Mouse (Mus musculus): ENCODE data around the gene Lancl2. TPM values are rescaled to one million over a fixed set of nuclear protein-coding genes. Genes with fewer than 3 reads are reported as not detected.

The Lancl2 gene
- polyA plus RNA-seq, 1 experiment: 8.4 TPM

DNA sequence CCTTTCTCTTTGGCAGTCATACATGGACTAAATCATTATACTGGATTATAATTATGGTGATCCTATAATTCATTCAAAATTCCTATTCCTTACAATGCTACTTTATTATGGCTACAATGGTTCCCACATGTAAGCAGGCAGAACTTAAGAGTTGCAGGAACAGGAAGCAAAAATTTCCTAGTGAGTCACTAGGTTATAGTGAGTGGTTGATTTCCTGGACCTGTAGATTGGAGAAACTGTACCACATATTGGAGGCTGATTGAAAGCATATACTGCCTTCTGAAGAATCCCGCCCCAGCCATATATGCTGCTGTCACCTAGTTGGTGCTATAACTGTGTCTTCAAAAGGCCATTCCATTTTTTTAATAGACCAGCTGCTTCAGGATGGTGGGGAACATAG, 40.4 kb downstream of the Lancl2 start:
- Histone ChIP-seq H3K4me3 (ENCODE audit: insufficient read depth, poor library complexity, severe bottlenecking) (no peak overlapping the region), H3ac (ENCODE audit: control insufficient read depth, insufficient read length, low read depth) (no peak overlapping the region), H3K27me3 (ENCODE audit: control insufficient read depth, insufficient read depth, insufficient read length) (no peaks in the 10 kb centered on the region), H3K79me2 (ENCODE audit: control insufficient read depth, insufficient read depth) (no peaks in the 10 kb centered on the region), H3K79me3 (ENCODE audit: low read depth) (no peaks in the 10 kb centered on the region), H3K36me3 (ENCODE audit: control insufficient read depth, insufficient read depth) (no peaks in the 10 kb centered on the region)
- TF ChIP-seq USF1 (IDR thresholded peaks at IDR 0.05; ENCODE audit: low read depth) (no peak), MAX (IDR thresholded peaks at IDR 0.05) (no peak), MYOD1 (IDR thresholded peaks at IDR 0.05; ENCODE audit: control insufficient read depth, insufficient read length, low read depth) (no peak), MYOG (IDR thresholded peaks at IDR 0.05; ENCODE audit: control insufficient read depth, extremely low read depth, insufficient read length) (no peak), CTCF (IDR thresholded peaks at IDR 0.05; ENCODE audit: control insufficient read depth, insufficient read depth, insufficient read length) (no peak), FOSL1 (IDR thresholded peaks at IDR 0.05; ENCODE audit: insufficient read depth, low read length, poor library complexity, severe bottlenecking) (no peak), CEBPB (IDR thresholded peaks at IDR 0.05; ENCODE audit: low read depth) (no peak)

DNA sequence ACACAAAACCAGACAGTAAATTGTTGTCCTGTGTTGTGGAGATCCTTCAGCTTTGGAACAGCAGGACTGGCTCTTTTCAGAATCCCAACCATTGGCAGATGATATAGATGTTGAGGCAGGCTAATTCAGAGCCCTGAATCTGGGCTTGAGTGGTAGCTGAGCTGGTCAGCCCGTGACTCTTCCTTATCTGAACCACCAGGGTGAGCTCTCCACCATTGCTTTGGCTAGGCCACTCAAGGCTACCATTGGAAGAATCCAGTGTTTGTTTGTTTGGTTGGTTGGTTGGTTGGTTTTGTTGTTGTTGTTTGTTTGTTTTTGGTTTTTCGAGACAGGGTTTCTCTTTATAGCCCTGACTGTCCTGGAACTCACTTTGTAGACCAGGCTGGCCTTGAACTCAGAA, 41.0 kb downstream of the Lancl2 start:
- no peak overlapping the region for H3K4me3 ChIP-seq (ENCODE audit: insufficient read depth, poor library complexity, severe bottlenecking)

DNA sequence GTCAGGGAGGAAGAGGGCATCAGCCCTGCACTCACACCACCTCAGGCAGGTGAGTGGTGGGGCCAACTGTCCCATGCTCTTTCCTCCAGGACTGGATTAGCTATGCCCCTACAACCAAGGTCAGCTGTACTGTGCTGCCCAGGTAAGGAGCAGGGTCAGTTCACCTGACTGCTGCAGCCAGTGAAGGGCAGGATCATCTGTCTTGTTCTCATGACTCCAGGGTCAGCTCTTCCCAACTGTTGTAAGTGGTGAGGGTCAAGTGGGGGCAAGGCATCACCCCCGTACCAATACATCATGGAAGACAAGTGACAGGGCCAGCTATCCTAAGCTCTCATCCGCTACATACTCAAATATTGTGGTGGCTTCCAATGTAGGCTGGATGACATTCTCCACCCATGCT, 41.8 kb downstream of the Lancl2 start:
- H3K27me3 ChIP-seq (ENCODE audit: control insufficient read depth, insufficient read depth, insufficient read length): no peaks in the 10 kb centered on the region
- H3ac ChIP-seq (ENCODE audit: control insufficient read depth, insufficient read length, low read depth): no peak overlapping the region
- H3K4me3 ChIP-seq (ENCODE audit: insufficient read depth, poor library complexity, severe bottlenecking): no peak overlapping the region
- H3K36me3 ChIP-seq (ENCODE audit: control insufficient read depth, insufficient read depth): no peaks in the 10 kb centered on the region
- no peaks in the 10 kb centered on the region for H3K79me2 ChIP-seq (ENCODE audit: control insufficient read depth, insufficient read depth)
- H3K79me3 ChIP-seq (ENCODE audit: low read depth): no peaks in the 10 kb centered on the region
- TF ChIP-seq FOSL1 (IDR thresholded peaks at IDR 0.05; ENCODE audit: insufficient read depth, low read length, poor library complexity, severe bottlenecking): no peak
- TF ChIP-seq CEBPB (IDR thresholded peaks at IDR 0.05; ENCODE audit: low read depth): no peak
- no peak for TF ChIP-seq MAX (IDR thresholded peaks at IDR 0.05)
- TF ChIP-seq CTCF (IDR thresholded peaks at IDR 0.05; ENCODE audit: control insufficient read depth, insufficient read depth, insufficient read length): no peak
- no peak for TF ChIP-seq USF1 (IDR thresholded peaks at IDR 0.05; ENCODE audit: low read depth)
- TF ChIP-seq MYOG (IDR thresholded peaks at IDR 0.05; ENCODE audit: control insufficient read depth, extremely low read depth, insufficient read length): no peak
- no peak for TF ChIP-seq MYOD1 (IDR thresholded peaks at IDR 0.05; ENCODE audit: control insufficient read depth, insufficient read length, low read depth)

More for the DNA sequence above, 41.0 kb downstream of the Lancl2 start:
- Histone ChIP-seq H3K36me3 (ENCODE audit: control insufficient read depth, insufficient read depth) (no peaks in the 10 kb centered on the region), H3K27me3 (ENCODE audit: control insufficient read depth, insufficient read depth, insufficient read length) (no peaks in the 10 kb centered on the region), H3K79me2 (ENCODE audit: control insufficient read depth, insufficient read depth) (no peaks in the 10 kb centered on the region), H3ac (ENCODE audit: control insufficient read depth, insufficient read length, low read depth) (no peak overlapping the region), H3K79me3 (ENCODE audit: low read depth) (no peaks in the 10 kb centered on the region)
- no peak for TF ChIP-seq FOSL1 (IDR thresholded peaks at IDR 0.05; ENCODE audit: insufficient read depth, low read length, poor library complexity, severe bottlenecking)
- no peak for TF ChIP-seq CEBPB (IDR thresholded peaks at IDR 0.05; ENCODE audit: low read depth)
- no peak for TF ChIP-seq USF1 (IDR thresholded peaks at IDR 0.05; ENCODE audit: low read depth)
- no peak for TF ChIP-seq MYOD1 (IDR thresholded peaks at IDR 0.05; ENCODE audit: control insufficient read depth, insufficient read length, low read depth)
- TF ChIP-seq MYOG (IDR thresholded peaks at IDR 0.05; ENCODE audit: control insufficient read depth, extremely low read depth, insufficient read length): no peak
- no peak for TF ChIP-seq MAX (IDR thresholded peaks at IDR 0.05)
- no peak for TF ChIP-seq CTCF (IDR thresholded peaks at IDR 0.05; ENCODE audit: control insufficient read depth, insufficient read depth, insufficient read length)

DNA sequence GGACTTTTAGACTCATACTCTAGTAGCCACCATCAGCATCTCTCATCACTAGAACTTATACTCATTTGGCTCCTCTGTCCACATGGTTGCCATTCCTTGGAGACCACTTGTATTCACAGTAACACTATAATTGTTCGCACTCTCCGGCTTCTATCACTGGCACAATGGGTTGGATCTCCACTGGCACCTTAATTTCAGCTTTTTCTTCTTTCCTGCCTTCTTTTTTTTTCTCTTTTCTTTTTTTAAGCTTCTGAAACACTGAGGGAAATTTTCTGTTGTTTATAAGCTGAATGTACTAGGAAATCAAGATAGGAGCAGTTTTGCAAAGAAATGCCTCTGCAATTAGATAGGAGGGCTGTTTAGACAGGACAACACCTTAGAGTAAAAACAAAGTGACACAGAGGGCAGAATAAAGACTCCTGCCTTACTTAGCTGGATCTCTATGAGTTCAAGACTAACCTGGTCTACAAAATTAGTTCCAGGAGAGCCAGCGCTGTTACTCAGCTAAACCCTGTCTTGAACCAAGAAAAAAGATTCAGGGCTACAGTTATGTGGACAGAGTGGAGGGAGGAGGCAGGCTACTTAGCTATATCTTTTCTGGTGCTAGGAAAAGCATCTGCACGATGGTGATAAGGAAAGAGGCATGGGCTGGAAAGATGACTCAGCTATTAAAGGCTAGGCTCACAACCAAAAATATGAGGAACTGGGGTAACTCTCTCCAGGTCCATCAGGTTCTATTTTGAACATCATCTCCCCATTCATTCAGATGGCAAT, 42.8 kb downstream of the Lancl2 start:
- Histone ChIP-seq H3K79me3 (ENCODE audit: low read depth) (no peaks in the 10 kb centered on the region), H3ac (ENCODE audit: control insufficient read depth, insufficient read length, low read depth) (no peak overlapping the region), H3K4me3 (ENCODE audit: insufficient read depth, poor library complexity, severe bottlenecking) (no peak overlapping the region), H3K27me3 (ENCODE audit: control insufficient read depth, insufficient read depth, insufficient read length) (no peaks in the 10 kb centered on the region), H3K79me2 (ENCODE audit: control insufficient read depth, insufficient read depth) (no peaks in the 10 kb centered on the region), H3K36me3 (ENCODE audit: control insufficient read depth, insufficient read depth) (no peaks in the 10 kb centered on the region)
- TF ChIP-seq MYOG (IDR thresholded peaks at IDR 0.05; ENCODE audit: control insufficient read depth, extremely low read depth, insufficient read length): no peak
- TF ChIP-seq USF1 (IDR thresholded peaks at IDR 0.05; ENCODE audit: low read depth): no peak
- no peak for TF ChIP-seq CTCF (IDR thresholded peaks at IDR 0.05; ENCODE audit: control insufficient read depth, insufficient read depth, insufficient read length)
- TF ChIP-seq MYOD1 (IDR thresholded peaks at IDR 0.05; ENCODE audit: control insufficient read depth, insufficient read length, low read depth): no peak
- no peak for TF ChIP-seq CEBPB (IDR thresholded peaks at IDR 0.05; ENCODE audit: low read depth)
- TF ChIP-seq FOSL1 (IDR thresholded peaks at IDR 0.05; ENCODE audit: insufficient read depth, low read length, poor library complexity, severe bottlenecking): no peak
- TF ChIP-seq MAX (IDR thresholded peaks at IDR 0.05): no peak

DNA sequence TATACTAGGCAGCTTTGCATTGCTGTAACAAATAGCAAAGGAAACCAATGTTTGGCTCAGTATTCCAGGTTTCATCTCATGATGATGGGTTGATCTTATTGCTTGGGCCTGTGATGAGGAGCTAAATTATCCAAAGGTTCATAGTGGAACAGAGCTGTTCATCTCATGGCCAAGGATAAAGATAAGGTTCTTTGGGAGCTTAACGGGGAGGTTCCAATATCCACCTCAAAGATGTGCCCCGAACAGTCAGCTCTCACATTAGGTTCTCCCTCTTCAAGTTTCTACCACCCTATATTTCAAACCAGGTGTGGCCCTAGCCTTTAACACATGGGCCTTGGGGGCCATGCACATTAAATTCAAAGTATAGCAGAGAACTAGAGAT, 43.4 kb downstream of the Lancl2 start:
- Histone ChIP-seq H3K4me3 (ENCODE audit: insufficient read depth, poor library complexity, severe bottlenecking) (no peak overlapping the region), H3K27me3 (ENCODE audit: control insufficient read depth, insufficient read depth, insufficient read length) (no peaks in the 10 kb centered on the region), H3ac (ENCODE audit: control insufficient read depth, insufficient read length, low read depth) (no peak overlapping the region), H3K79me2 (ENCODE audit: control insufficient read depth, insufficient read depth) (no peaks in the 10 kb centered on the region), H3K79me3 (ENCODE audit: low read depth) (no peaks in the 10 kb centered on the region), H3K36me3 (ENCODE audit: control insufficient read depth, insufficient read depth) (no peaks in the 10 kb centered on the region)
- TF ChIP-seq CEBPB (IDR thresholded peaks at IDR 0.05; ENCODE audit: low read depth) (no peak), USF1 (IDR thresholded peaks at IDR 0.05; ENCODE audit: low read depth) (no peak), CTCF (IDR thresholded peaks at IDR 0.05; ENCODE audit: control insufficient read depth, insufficient read depth, insufficient read length) (no peak), MYOD1 (IDR thresholded peaks at IDR 0.05; ENCODE audit: control insufficient read depth, insufficient read length, low read depth) (no peak), FOSL1 (IDR thresholded peaks at IDR 0.05; ENCODE audit: insufficient read depth, low read length, poor library complexity, severe bottlenecking) (no peak), MAX (IDR thresholded peaks at IDR 0.05) (no peak), MYOG (IDR thresholded peaks at IDR 0.05; ENCODE audit: control insufficient read depth, extremely low read depth, insufficient read length) (no peak)

Measured in C2C12 (cell line).